Mouse (Mus musculus): ENCODE measurements at regions not wholly inside any gene's neighbourhood (a gene's known extent, or its start where the extent isn't known, plus 50 kb on each side); places are given as distances from the start of the nearest gene placed in this dataset.

GRCm38 (mm10) chr8:25348003-25348683, 524.0 kb upstream of the Adam5 start:
- no peak for TF ChIP-seq CTCF (IDR thresholded peaks at IDR 0.05; ENCODE audit: borderline replicate concordance, control insufficient read depth, extremely low read depth, insufficient read depth, low read length, poor library complexity)
- TF ChIP-seq POLR2A (IDR thresholded peaks at IDR 0.05; ENCODE audit: control insufficient read depth, extremely low read depth, insufficient read depth, low read length, poor library complexity): no peak
